20 mouse cellular contexts compared by ENCODE assay signal in the genomic region with DNA sequence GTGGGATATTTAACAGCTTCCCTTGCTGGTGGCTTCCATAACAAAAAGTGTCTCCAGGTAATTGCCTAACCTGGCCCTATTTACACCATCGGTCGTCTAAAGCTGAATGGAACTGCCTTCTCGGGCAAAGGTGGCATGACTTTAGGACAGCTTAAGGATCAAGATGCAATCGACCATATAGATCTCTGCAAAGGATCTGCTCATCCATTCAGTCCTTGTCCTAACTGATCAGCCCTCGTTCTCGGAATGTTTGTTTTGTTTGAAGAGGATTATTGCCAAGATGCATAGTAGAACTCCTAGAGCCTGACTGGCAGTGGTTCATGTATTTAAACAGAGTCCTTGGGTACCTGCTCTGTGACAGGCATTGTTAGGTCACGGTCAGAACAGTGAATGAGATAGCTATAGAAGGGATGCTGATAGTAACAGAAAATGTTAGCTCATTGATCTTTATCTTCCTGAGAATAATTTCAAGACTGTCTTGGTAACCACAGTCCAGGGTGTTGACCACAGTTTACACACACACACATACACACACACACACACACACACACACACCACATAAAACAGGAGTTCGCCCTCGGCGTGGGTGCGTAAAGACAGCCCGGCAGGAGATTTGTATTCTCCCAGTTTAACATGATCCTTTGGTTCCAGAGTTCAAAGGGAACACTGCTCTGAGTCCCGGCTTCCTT. TPM values are rescaled to one million over a fixed set of nuclear protein-coding genes. Genes with fewer than 3 reads are reported as not detected.
DNase-seq lines count a peak whose midpoint lies in the region; ATAC-seq and TF ChIP-seq lines count a peak whose summit lies in the region.
"Had no signal": no experiment of that assay in that cellular context is flagged by ENCODE, and none has a peak within 500 bp of the region (broad histone marks: within the 10 kb centered on the region; RNA-seq: fewer than 3 reads in every experiment).

No protein-coding gene starts in this region.

- no peak overlapping the region for H3K9ac ChIP-seq in liver, embryonic 15.5 days
- no peak overlapping the region for H3K9ac ChIP-seq in liver, postnatal 0 days (replicated peaks)
- no peak overlapping the region for H3K9ac ChIP-seq in midbrain, postnatal 0 days (replicated peaks; ENCODE audit: low read length, poor library complexity, severe bottlenecking)
- H3K9ac ChIP-seq: embryonic facial prominence, embryonic 15.5 days; forebrain, embryonic 13.5 days; liver, embryonic 14.5 days; lung, embryonic 15.5 days had no signal

- H3K9me3 ChIP-seq in liver, embryonic 15.5 days (replicated peaks) = no peaks in the 10 kb centered on the region
- no peaks in the 10 kb centered on the region for H3K9me3 ChIP-seq in liver, postnatal 0 days (ENCODE audit: low read length)
- no peaks in the 10 kb centered on the region for H3K9me3 ChIP-seq in midbrain, postnatal 0 days (ENCODE audit: low read length)
- H3K9me3 ChIP-seq: embryonic facial prominence, embryonic 10.5 days; embryonic facial prominence, embryonic 15.5 days; forebrain, embryonic 13.5 days; lung, embryonic 15.5 days had no signal

- ATAC-seq in liver, embryonic 15.5 days (ENCODE audit: insufficient read depth) = peak; percentile 31; the same call in 1 of the 2 replicates
- ATAC-seq in liver, postnatal 0 days = no peak
- peak; percentile 12; the same call in 1 of the 2 replicates for ATAC-seq in midbrain, postnatal 0 days (ENCODE audit: low FRiP score)
- ATAC-seq in CD4-positive, CD25-positive, alpha-beta regulatory T cell, adult 4 months = no peak
- ATAC-seq: activated CD4-positive, CD25-positive, alpha-beta regulatory T cell, adult 4 months; forebrain, embryonic 13.5 days; intestine, embryonic 16.5 days had no signal

- no peak overlapping the region for H3K4me2 ChIP-seq in liver, embryonic 15.5 days
- H3K4me2 ChIP-seq in liver, postnatal 0 days (ENCODE audit: low read depth, low read length) = no peak overlapping the region
- no peak overlapping the region for H3K4me2 ChIP-seq in midbrain, postnatal 0 days (ENCODE audit: low read depth, low read length, poor library complexity, severe bottlenecking)
- H3K4me2 ChIP-seq: embryonic facial prominence, embryonic 15.5 days; forebrain, embryonic 13.5 days; lung, embryonic 15.5 days had no signal

- no peak overlapping the region for H3K4me3 ChIP-seq in kidney, adult 2 months (ENCODE audit: insufficient read depth, low read depth, low read length)
- H3K4me3 ChIP-seq in liver, embryonic 15.5 days (replicated peaks) = no peak overlapping the region
- no peak overlapping the region for H3K4me3 ChIP-seq in liver, postnatal 0 days (ENCODE audit: low read depth, low read length)
- no peak overlapping the region for H3K4me3 ChIP-seq in midbrain, postnatal 0 days (ENCODE audit: low read depth, low read length)
- H3K4me3 ChIP-seq: embryonic facial prominence, embryonic 10.5 days; embryonic facial prominence, embryonic 15.5 days; forebrain, embryonic 13.5 days; lung, embryonic 15.5 days had no signal

- H3K27ac ChIP-seq in kidney, adult 2 months (ENCODE audit: insufficient read depth, low read depth, low read length) = peak overlapping the region; percentile 75
- no peak overlapping the region for H3K27ac ChIP-seq in liver, embryonic 15.5 days (replicated peaks)
- H3K27ac ChIP-seq in liver, postnatal 0 days (ENCODE audit: low read depth) = no peak overlapping the region
- no peak overlapping the region for H3K27ac ChIP-seq in midbrain, postnatal 0 days (ENCODE audit: low read depth, low read length)
- H3K27ac ChIP-seq: embryonic facial prominence, embryonic 10.5 days; embryonic facial prominence, embryonic 15.5 days; forebrain, embryonic 13.5 days; liver, embryonic 14.5 days; lung, embryonic 15.5 days had no signal

- peak; percentile 12 for DNase-seq in kidney, adult 2 months
- no peak for DNase-seq in kidney, postnatal 36 days
- no peak for DNase-seq in liver, postnatal 0 days
- DNase-seq in fat pad, adult 2 months (ENCODE audit: extremely low read depth, low read depth, low spot score) = peak; percentile 74
- DNase-seq in midbrain, postnatal 0 days (ENCODE audit: low spot score) = no peak
- DNase-seq: adrenal gland, adult 2 months; cerebellum, adult 8-10 months; gastrocnemius, postnatal 10 days; heart, postnatal 14 days; left cerebral cortex, postnatal 4 days; thymus, postnatal 4 days had no signal

- TF ChIP-seq POLR2A in kidney, adult 2 months (IDR thresholded peaks at IDR 0.05; ENCODE audit: low read depth, low read length) = no peak

- no peak for TF ChIP-seq EP300 in liver, postnatal 0 days (IDR thresholded peaks at IDR 0.05; ENCODE audit: low read depth)

- H3K4me1 ChIP-seq in kidney, adult 2 months (ENCODE audit: control insufficient read depth, insufficient read depth, low read length) = peaks cover 15% of the 10 kb centered on the region; the same call in 1 of the 2 replicates
- peaks cover 10% of the 10 kb centered on the region; the same call in 1 of the 2 replicates for H3K4me1 ChIP-seq in liver, embryonic 15.5 days (replicated peaks)
- H3K4me1 ChIP-seq in liver, postnatal 0 days (ENCODE audit: insufficient read depth) = peaks cover 9% of the 10 kb centered on the region
- no peaks in the 10 kb centered on the region for H3K4me1 ChIP-seq in midbrain, postnatal 0 days (ENCODE audit: insufficient read depth, low read length)
- H3K4me1 ChIP-seq: embryonic facial prominence, embryonic 10.5 days; embryonic facial prominence, embryonic 15.5 days; forebrain, embryonic 13.5 days; lung, embryonic 15.5 days had no signal

- no peak for TF ChIP-seq CTCF in kidney, adult 2 months (conservative IDR thresholded peaks at IDR 0.05; ENCODE audit: insufficient read depth, insufficient read length, low read depth, low read length)
- TF ChIP-seq CTCF in liver, postnatal 0 days (IDR thresholded peaks at IDR 0.05; ENCODE audit: low read depth) = no peak
- TF ChIP-seq CTCF in midbrain, postnatal 0 days (IDR thresholded peaks at IDR 0.05) = no peak

- no peaks in the 10 kb centered on the region for H3K36me3 ChIP-seq in kidney, adult 2 months (ENCODE audit: control insufficient read depth, insufficient read depth, low read length)
- H3K36me3 ChIP-seq in liver, embryonic 15.5 days (replicated peaks) = no peaks in the 10 kb centered on the region
- no peaks in the 10 kb centered on the region for H3K36me3 ChIP-seq in liver, postnatal 0 days (replicated peaks; ENCODE audit: insufficient read depth, low read length)
- no peaks in the 10 kb centered on the region for H3K36me3 ChIP-seq in midbrain, postnatal 0 days (ENCODE audit: insufficient read depth, low read length)
- H3K36me3 ChIP-seq: embryonic facial prominence, embryonic 10.5 days; embryonic facial prominence, embryonic 15.5 days; lung, embryonic 15.5 days had no signal

- 52% methylated on average over 13 of the region's 13 CpGs for WGBS in kidney, adult 2 months
- WGBS in liver, embryonic 15.5 days (ENCODE audit: insufficient replicate concordance) = 79% methylated on average over 13 of the region's 13 CpGs
- WGBS in liver, postnatal 0 days (ENCODE audit: insufficient replicate concordance) = 80% methylated on average over 13 of the region's 13 CpGs
- WGBS in midbrain, postnatal 0 days = 45% methylated on average over 13 of the region's 13 CpGs

- no peaks in the 10 kb centered on the region for H3K27me3 ChIP-seq in kidney, adult 2 months (replicated peaks; ENCODE audit: control insufficient read depth, insufficient read depth, low read length)
- H3K27me3 ChIP-seq in liver, embryonic 15.5 days = no peaks in the 10 kb centered on the region
- no peaks in the 10 kb centered on the region for H3K27me3 ChIP-seq in liver, postnatal 0 days (ENCODE audit: insufficient read depth, low read length)
- no peaks in the 10 kb centered on the region for H3K27me3 ChIP-seq in midbrain, postnatal 0 days (ENCODE audit: insufficient read depth, low read length)
- H3K27me3 ChIP-seq: embryonic facial prominence, embryonic 15.5 days; forebrain, embryonic 13.5 days; lung, embryonic 15.5 days had no signal

RNA-seq across cellular contexts. Expression of a gene that starts 42.3 kb away (rescaled TPM):
- polyA plus RNA-seq in kidney, adult 2 months (2012; rRNA removed) = 6.7 and 13.5 TPM in 2 replicates
- polyA plus RNA-seq in liver, embryonic 15.5 days (2015; fragmentation: Nextera tagmentation; extraction: Ambion mirVana) = 52.8 and 55.4 TPM in 2 replicates
- 49.4 and 55.0 TPM in 2 replicates for polyA plus RNA-seq in liver, postnatal 0 days (2015; fragmentation: Nextera tagmentation; extraction: Ambion mirVana)
- total RNA-seq in midbrain, postnatal 0 days (2014; rRNA removed) = 23.9 and 34.0 TPM in 2 replicates
- polyA plus RNA-seq in midbrain, postnatal 0 days (2015; fragmentation: Nextera tagmentation; extraction: Ambion mirVana) = 146 and 151 TPM in 2 replicates
- polyA plus RNA-seq in CD4-positive, CD25-positive, alpha-beta regulatory T cell, adult 4 months (2017; shearing (Covaris generic)) = 100 to 1,000 TPM; 160 to 172 TPM

Comparison
In these comparisons a context has a peak if more than half of its experiments do, and no peak if none do; other contexts are left out.
1. DNase-seq: peak in kidney, adult 2 months (single experiment) and fat pad, adult 2 months (single experiment); none in kidney, postnatal 36 days (0 of 2), liver, postnatal 0 days (single experiment) and midbrain, postnatal 0 days (single experiment).
2. ATAC-seq: peak in liver, embryonic 15.5 days (single experiment) and midbrain, postnatal 0 days (single experiment); none in liver, postnatal 0 days (single experiment) and CD4-positive, CD25-positive, alpha-beta regulatory T cell, adult 4 months (single experiment).